ENCODE assay signal across 12 mouse cellular contexts in genomic region chr7:118922441-118923202, GRCm38 (mm10).
A peak's percentile ranks its signal among the peaks of the same experiment; 100 is the strongest.
DNase-seq lines count a peak whose midpoint lies in the region; ATAC-seq and TF ChIP-seq lines count a peak whose summit lies in the region.
"Had no signal": no experiment of that assay in that cellular context is flagged by ENCODE, and none has a peak within 500 bp of the region (broad histone marks: within the 10 kb centered on the region; RNA-seq: fewer than 3 reads in every experiment).

No protein-coding gene starts in this region.

- peak; percentile 23 for DNase-seq in gastrocnemius, postnatal 14 days
- DNase-seq in gastrocnemius, postnatal 36 days: no peak
- peak; percentile 8 for DNase-seq in lung, postnatal 10 days
- no peak for DNase-seq in lung, adult 18-20 months
- DNase-seq in heart, postnatal 0 days (ENCODE audit: low spot score): no peak
- DNase-seq in thymus, postnatal 10 days (ENCODE audit: low spot score in 2 of 2): peak; percentile 52 to 53
- DNase-seq in cerebellum, adult 11 months: no peak
- DNase-seq: right cerebral cortex, postnatal 4 days had no signal

- H3K27me3 ChIP-seq in heart, postnatal 0 days (ENCODE audit: control insufficient read depth, insufficient read depth, low read length): no peaks in the 10 kb centered on the region
- H3K27me3 ChIP-seq: forebrain, embryonic 12.5 days; limb, embryonic 13.5 days; midbrain, embryonic 15.5 days had no signal

- intact Hi-C loops in gastrocnemius, postnatal 14 days (cut with DNase I; ENCODE audit: low total_unique reads): loop anchor here (10.0 kb wide), 1 partner anchor 68 kb away; the partner anchor contains the start of genes Iqck and Knop1
- intact Hi-C loops in gastrocnemius, postnatal 36 days (cut with DNase I): no loop called here

- H3K36me3 ChIP-seq in heart, postnatal 0 days (replicated peaks; ENCODE audit: control insufficient read depth, insufficient read depth, low read length): no peaks in the 10 kb centered on the region
- H3K36me3 ChIP-seq: forebrain, embryonic 12.5 days; limb, embryonic 13.5 days; midbrain, embryonic 15.5 days had no signal

- H3K4me2 ChIP-seq in heart, postnatal 0 days (ENCODE audit: low read depth, low read length): no peak overlapping the region
- H3K4me2 ChIP-seq: forebrain, embryonic 12.5 days; limb, embryonic 13.5 days; midbrain, embryonic 15.5 days had no signal

- TF ChIP-seq CTCF in heart, postnatal 0 days (IDR thresholded peaks at IDR 0.05; ENCODE audit: low read depth): no peak

- ATAC-seq in heart, postnatal 0 days (ENCODE audit: insufficient read depth, low read depth): peak; percentile 49
- no peak for ATAC-seq in erythroblast, adult 5-6 weeks (replicated peaks; ENCODE audit: low FRiP score, poor library complexity, severe bottlenecking)
- ATAC-seq: midbrain, embryonic 15.5 days had no signal

- no peak overlapping the region for H3K4me3 ChIP-seq in heart, postnatal 0 days (ENCODE audit: low read depth, low read length)
- H3K4me3 ChIP-seq: forebrain, embryonic 12.5 days; limb, embryonic 13.5 days; midbrain, embryonic 15.5 days had no signal

- peak; percentile 91; the same call in 1 of the 2 replicates for TF ChIP-seq EP300 in heart, postnatal 0 days (IDR thresholded peaks at IDR 0.05; ENCODE audit: low read depth)

- H3K4me1 ChIP-seq in heart, postnatal 0 days (ENCODE audit: control insufficient read depth, insufficient read depth): no peaks in the 10 kb centered on the region; the same call in 1 of the 2 replicates
- H3K4me1 ChIP-seq: limb, embryonic 13.5 days; midbrain, embryonic 15.5 days had no signal

- no peak overlapping the region for H3K9ac ChIP-seq in heart, postnatal 0 days (replicated peaks; ENCODE audit: low read depth, low read length)
- H3K9ac ChIP-seq: forebrain, embryonic 12.5 days; limb, embryonic 13.5 days; midbrain, embryonic 15.5 days had no signal

- 49% methylated on average over 4 of the region's 4 CpGs for WGBS in heart, postnatal 0 days

- H3K27ac ChIP-seq in heart, postnatal 0 days (ENCODE audit: low read depth): peak overlapping the region; percentile 26; the same call in 1 of the 2 replicates
- H3K27ac ChIP-seq: forebrain, embryonic 12.5 days; limb, embryonic 13.5 days; midbrain, embryonic 15.5 days had no signal

- no peaks in the 10 kb centered on the region for H3K9me3 ChIP-seq in heart, postnatal 0 days (replicated peaks; ENCODE audit: control insufficient read depth, low read length)
- H3K9me3 ChIP-seq: forebrain, embryonic 12.5 days; limb, embryonic 13.5 days; midbrain, embryonic 15.5 days had no signal

Comparison
In these comparisons a context has a peak if more than half of its experiments do, and no peak if none do; other contexts are left out.
1. DNase-seq: peak in gastrocnemius, postnatal 14 days (single experiment), lung, postnatal 10 days (single experiment) and thymus, postnatal 10 days (2 of 2); none in gastrocnemius, postnatal 36 days (0 of 2), lung, adult 18-20 months (0 of 2), heart, postnatal 0 days (single experiment) and cerebellum, adult 11 months (single experiment).